Mouse (Mus musculus): ENCODE data around the gene Sgms1.
"Not testable (repeated sequence)": the region's sequence is repeated elsewhere in the genome, so short reads cannot be mapped to it uniquely, and the experiment has no call there.

Sgms1 gene

GRCm38 (mm10) chr19:32087736-32088470 is 301.6 kb downstream of the Sgms1 start:
- DNase-seq (ENCODE audit: low read depth), result no peak

GRCm38 (mm10) chr19:32084813-32085212 is 304.7 kb downstream of the Sgms1 start:
- DNase-seq (ENCODE audit: low read depth), result not testable (repeated sequence)
